Mouse (Mus musculus) cerebellum, adult (tissue): ENCODE measurements at regions not wholly inside any gene's neighbourhood (a gene's known extent, or its start where the extent isn't known, plus 50 kb on each side); places are given as distances from the start of the nearest gene placed in this dataset.
"Not testable (repeated sequence)": the region's sequence is repeated elsewhere in the genome, so short reads cannot be mapped to it uniquely, and the experiment has no call there.

Experiments
- ATAC-seq: cut with Nextera tagmentation; 2 replicates; pipeline ENCODE4 v1.9.2; 2017; ENCODE audit warnings: mild to moderate bottlenecking, moderate library complexity, mixed read lengths; ENCODE audit not compliant: insufficient number of reproducible peaks, low FRiP score, low TSS enrichment

GRCm38 (mm10) chr7:70239059-70239458 is 127.5 kb downstream of the Nr2f2 start:
- not testable (repeated sequence) for ATAC-seq

GRCm38 (mm10) chr7:70219310-70219709 is 147.2 kb downstream of the Nr2f2 start:
- ATAC-seq = no peak

GRCm38 (mm10) chr7:70217137-70217536 is 149.4 kb downstream of the Nr2f2 start:
- no peak for ATAC-seq

- ATAC-seq = no peak
Observed at GRCm38 (mm10) chr7:70213970-70214520, 152.5 kb downstream of the Nr2f2 start.

GRCm38 (mm10) chr7:70205900-70206299 is 160.6 kb downstream of the Nr2f2 start:
- no peak for ATAC-seq

- ATAC-seq = no peak
Observed at GRCm38 (mm10) chr7:70200188-70200587, 166.3 kb downstream of the Nr2f2 start.

GRCm38 (mm10) chr7:70178956-70179355 is 187.6 kb downstream of the Nr2f2 start:
- no peak for ATAC-seq

- no peak for ATAC-seq
Observed at GRCm38 (mm10) chr7:70178006-70178405, 188.5 kb downstream of the Nr2f2 start.

GRCm38 (mm10) chr7:70176686-70177259 is 189.8 kb downstream of the Nr2f2 start:
- ATAC-seq = no peak

GRCm38 (mm10) chr7:70176086-70176485 is 190.4 kb downstream of the Nr2f2 start:
- ATAC-seq = no peak

GRCm38 (mm10) chr7:70172431-70172830 is 194.1 kb downstream of the Nr2f2 start:
- ATAC-seq = no peak

- ATAC-seq = no peak
Observed at GRCm38 (mm10) chr7:70171456-70171855, 195.1 kb downstream of the Nr2f2 start.

- ATAC-seq = no peak
Observed at GRCm38 (mm10) chr7:70168080-70168479, 198.5 kb downstream of the Nr2f2 start.

- no peak for ATAC-seq
Observed at GRCm38 (mm10) chr7:70166081-70166480, 200.5 kb downstream of the Nr2f2 start.

GRCm38 (mm10) chr7:70165501-70165900 is 201.0 kb downstream of the Nr2f2 start:
- ATAC-seq = no peak

- ATAC-seq = no peak
Observed at GRCm38 (mm10) chr7:70164691-70165193, 201.8 kb downstream of the Nr2f2 start.

GRCm38 (mm10) chr7:70158531-70158930 is 208.0 kb downstream of the Nr2f2 start:
- ATAC-seq = no peak

- no peak for ATAC-seq
Observed at GRCm38 (mm10) chr7:70144726-70145271, 221.7 kb downstream of the Nr2f2 start.

GRCm38 (mm10) chr7:70136837-70137236 is 229.7 kb downstream of the Nr2f2 start:
- ATAC-seq = no peak

GRCm38 (mm10) chr7:70135416-70135815 is 231.1 kb downstream of the Nr2f2 start:
- no peak for ATAC-seq

- ATAC-seq = no peak
Observed at GRCm38 (mm10) chr7:70129963-70130362, 236.6 kb downstream of the Nr2f2 start.

GRCm38 (mm10) chr7:70122818-70123217 is 243.7 kb downstream of the Nr2f2 start:
- ATAC-seq = no peak
